Mouse (Mus musculus) heart, adult 18-20 months (tissue): ENCODE results near the gene Trappc2l. TPM values are rescaled to one million over a fixed set of nuclear protein-coding genes. Genes with fewer than 3 reads are reported as not detected.
A peak's percentile ranks its signal among the peaks of the same experiment; 100 is the strongest.

Experiments
- DNase-seq, 2 experiments: peaks; one replicate each; pipeline ENCODE4 v3.0.0; 2021 to 2022; ENCODE audit warnings: mixed read lengths in 1 of 2
- microRNA-seq, 2 experiments: library from miRNA; unstranded; fragments of <30 nt; microRNA quantifications; one replicate each; pipeline ENCODE4 v1.2.0; 2022
- total RNA-seq, 2 experiments: library from RNA; stranded (reverse); gene quantifications; 2 replicates each; pipeline ENCODE4 v1.2.3; 2021

Trappc2l gene
- total RNA-seq, 2 experiments from 2014 or later: 62.0 to 69.1 TPM

GRCm38 (mm10) chr8:122656056-122656999 is 44.9 kb downstream of the Trappc2l start:
- DNase-seq: peak; percentile 87

- DNase-seq: no peak
These were observed 46.8 kb downstream of the Trappc2l start for GRCm38 (mm10) chr8:122658149-122658806.

DNA sequence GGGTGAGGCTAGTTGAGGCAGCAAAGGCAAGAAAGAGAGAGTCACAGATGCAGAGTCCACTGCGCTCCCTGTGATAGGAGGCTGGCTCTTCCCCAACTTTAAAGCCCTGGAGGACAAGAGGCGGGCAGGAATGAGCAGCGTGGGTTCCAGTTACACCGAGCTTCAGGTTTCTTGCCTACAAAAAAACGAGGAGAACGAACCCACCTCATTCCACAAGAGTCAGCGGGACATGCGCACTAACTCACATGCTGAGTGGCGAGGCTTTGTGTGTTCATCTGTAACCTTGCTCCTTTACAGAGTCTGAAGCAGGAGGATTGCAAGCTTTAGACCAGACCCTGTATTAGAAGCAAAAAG is 47.3 kb downstream of the Trappc2l start:
- no peak for DNase-seq

DNA sequence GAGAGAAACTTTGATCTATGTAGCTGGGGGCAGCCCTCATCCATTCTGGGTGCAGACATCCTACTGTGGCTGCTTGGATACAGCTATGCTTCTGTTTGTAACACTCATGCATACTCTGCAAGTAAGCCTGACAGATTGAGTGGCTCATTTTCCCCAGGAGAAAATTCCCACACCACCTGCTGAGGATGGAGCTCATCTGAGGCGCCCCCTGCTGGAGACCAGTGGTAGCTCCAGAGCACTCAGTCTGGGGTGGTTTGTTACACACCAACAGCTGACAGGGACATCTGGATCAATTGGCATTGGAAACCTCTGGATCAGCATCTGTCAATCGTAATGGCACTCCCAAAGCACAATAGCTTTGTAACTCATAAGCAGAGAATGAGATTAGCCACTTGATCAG is 48.6 kb downstream of the Trappc2l start:
- DNase-seq: peak in 1 of 2 experiments; percentile 55

GRCm38 (mm10) chr8:122661138-122661537 is 49.7 kb downstream of the Trappc2l start:
- peak; percentile 83 to 90 for DNase-seq

DNA sequence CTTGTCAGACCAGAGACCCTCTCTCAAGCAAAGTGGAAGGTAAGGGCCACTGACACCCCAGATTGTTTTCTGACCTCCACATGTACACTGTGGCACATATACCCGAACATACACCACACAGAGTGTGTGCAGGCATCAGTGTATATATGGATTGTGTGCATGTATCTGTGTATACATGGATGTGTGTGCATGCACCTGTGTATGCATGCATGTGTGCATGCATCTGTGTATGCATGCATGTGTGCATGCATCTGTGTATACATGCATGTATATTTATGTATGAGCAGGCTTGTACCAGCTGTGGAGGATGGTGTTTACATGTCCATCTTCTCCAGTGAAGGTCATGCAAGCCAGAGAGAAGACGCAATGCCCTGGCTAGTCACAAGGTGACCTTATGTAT is 50.5 kb downstream of the Trappc2l start:
- DNase-seq: no peak

DNA sequence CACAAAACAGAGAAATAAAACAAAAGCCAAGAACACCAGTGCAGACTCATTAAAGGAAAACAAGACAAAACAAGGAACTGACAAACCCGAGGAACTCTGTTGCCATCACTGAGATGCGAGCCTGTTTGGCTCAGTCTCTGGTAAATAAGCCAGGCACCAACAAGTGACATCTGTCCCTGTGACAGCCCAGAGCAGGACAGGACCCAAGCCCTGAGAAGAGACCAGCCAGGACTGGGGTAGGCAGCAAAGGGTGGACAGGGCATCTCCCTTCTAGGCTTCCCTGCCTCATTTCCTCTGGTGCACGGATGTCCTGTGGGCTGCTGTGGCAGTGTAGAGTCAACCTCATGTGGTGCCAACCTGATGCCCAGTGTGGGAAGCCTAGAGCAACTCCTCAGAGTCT is 51.7 kb downstream of the Trappc2l start:
- DNase-seq: no peak

GRCm38 (mm10) chr8:122663670-122664069 is 52.2 kb downstream of the Trappc2l start:
- DNase-seq: no peak

GRCm38 (mm10) chr8:122665221-122665620 is 53.8 kb downstream of the Trappc2l start:
- DNase-seq: peak; percentile 81 to 93

- peak; percentile 74 for DNase-seq
These were observed 54.4 kb downstream of the Trappc2l start for GRCm38 (mm10) chr8:122665667-122666316.

Small RNA genes within 50 kb of the gene (microRNA-seq; reads per million reads assigned to microRNA genes)
- gene Mir6396: 0 reads per million in 2 experiments

Other genes with a start within 250 kb of the Trappc2l start
- 10 to 100 TPM; 20.9 to 24.5 TPM for gene Zc3h18, start 235.0 kb upstream of the Trappc2l start, total RNA-seq
- not detected for gene Il17c, start 189.6 kb upstream of the Trappc2l start, total RNA-seq
- gene Cyba, start 178.7 kb upstream of the Trappc2l start, total RNA-seq: 10 to 100 TPM; 48.8 to 51.3 TPM
- gene Mvd, start 168.2 kb upstream of the Trappc2l start, total RNA-seq: 1 to 10 TPM; 3.9 to 5.0 TPM
- 1 to 10 TPM; 2.2 to 4.4 TPM for gene Snai3, start 150.9 kb upstream of the Trappc2l start, total RNA-seq
- 10 to 100 TPM; 42.1 to 51.7 TPM for gene Rnf166, start 135.6 kb upstream of the Trappc2l start, total RNA-seq
- gene Ctu2, start 135.5 kb upstream of the Trappc2l start, total RNA-seq: 1 to 10 TPM; 5.8 to 8.0 TPM
- gene Piezo1, start 60.3 kb upstream of the Trappc2l start, total RNA-seq: 10 to 100 TPM; 11.4 to 13.3 TPM
- gene Cdt1, start 43.6 kb upstream of the Trappc2l start, total RNA-seq: 1 to 10 TPM; 2.5 to 2.8 TPM
- 10 to 100 TPM; 40.8 to 42.7 TPM for gene Aprt, start 34.7 kb upstream of the Trappc2l start, total RNA-seq
- gene Galns, start 177 bp upstream of the Trappc2l start, total RNA-seq: 1 to 10 TPM; 3.6 to 4.0 TPM
- gene Pabpn1l, start 11.1 kb downstream of the Trappc2l start, total RNA-seq: not detected
- 10 to 100 TPM; 18.7 to 20.4 TPM for gene Cbfa2t3, start 87.5 kb downstream of the Trappc2l start, total RNA-seq
- 10 to 100 TPM; 32.3 to 35.1 TPM for gene Acsf3, start 163.8 kb downstream of the Trappc2l start, total RNA-seq
- gene Cdh15, start 236.3 kb downstream of the Trappc2l start, total RNA-seq: not detected